Mouse (Mus musculus): ENCODE data around the gene Srsf7. TPM values are rescaled to one million over a fixed set of nuclear protein-coding genes. Genes with fewer than 3 reads are reported as not detected.

Gene Srsf7
- polyA plus RNA-seq, 1 experiment = 28.3 TPM

DNA sequence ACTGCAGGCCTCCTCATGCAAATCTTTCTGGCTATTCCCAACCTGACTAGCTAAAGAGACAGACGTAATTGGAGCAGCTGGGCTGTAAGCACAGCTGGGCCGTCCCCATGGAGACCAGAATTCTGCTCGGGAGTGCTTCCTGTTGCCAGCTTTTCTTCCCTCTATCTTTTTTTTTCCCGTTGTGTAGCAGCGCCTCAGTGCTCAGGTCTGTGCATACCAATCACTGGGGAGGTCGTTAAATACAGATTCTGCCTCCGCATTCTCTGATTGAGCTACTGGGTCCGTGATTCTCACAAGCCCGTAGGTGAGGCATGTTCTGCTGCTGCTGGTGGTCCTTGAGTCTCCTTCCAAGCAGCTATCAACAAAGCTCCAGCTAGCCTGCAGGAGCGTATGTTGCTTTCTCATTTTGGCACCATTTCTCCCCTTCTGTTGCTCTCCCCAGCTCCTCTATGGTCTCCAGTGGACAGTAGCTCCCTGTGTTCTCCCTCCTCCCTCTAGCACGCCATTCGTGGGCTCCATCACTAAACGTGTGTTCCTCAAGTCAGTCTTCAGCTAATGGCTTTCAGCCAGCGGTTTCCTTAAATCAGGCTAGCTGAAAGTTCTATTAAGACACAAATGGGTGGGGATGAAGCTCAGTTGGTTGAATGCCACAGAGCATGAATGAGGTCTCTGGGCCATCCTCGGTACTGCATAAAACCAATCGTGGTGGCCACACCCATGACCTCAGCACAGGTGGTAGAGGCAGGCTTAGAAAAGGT lies 38.5 kb downstream of the Srsf7 start:
- TF ChIP-seq GATA1 (IDR thresholded peaks at IDR 0.05; ENCODE audit: low read length) = no peak

DNA sequence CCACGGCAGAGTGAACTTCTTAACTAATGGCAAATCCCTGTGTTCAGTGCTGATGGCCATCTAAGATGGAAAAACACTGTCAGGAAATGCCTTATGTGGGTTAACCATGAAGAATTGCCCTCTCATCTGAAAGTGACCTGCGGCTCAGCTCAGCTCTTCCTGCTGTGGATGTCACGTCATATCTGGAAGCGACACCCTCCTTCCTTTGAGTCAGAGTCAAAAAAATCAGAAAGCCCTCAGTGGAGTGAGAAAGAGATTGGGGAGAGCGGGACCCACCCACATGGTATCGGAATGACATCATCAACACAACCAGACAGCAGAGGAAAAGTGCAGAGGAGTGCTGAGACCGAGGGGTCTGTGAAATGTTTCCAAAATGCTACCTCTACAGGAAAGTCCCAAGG lies 39.3 kb downstream of the Srsf7 start:
- TF ChIP-seq GATA1 (IDR thresholded peaks at IDR 0.05; ENCODE audit: low read length) = no peak

DNA sequence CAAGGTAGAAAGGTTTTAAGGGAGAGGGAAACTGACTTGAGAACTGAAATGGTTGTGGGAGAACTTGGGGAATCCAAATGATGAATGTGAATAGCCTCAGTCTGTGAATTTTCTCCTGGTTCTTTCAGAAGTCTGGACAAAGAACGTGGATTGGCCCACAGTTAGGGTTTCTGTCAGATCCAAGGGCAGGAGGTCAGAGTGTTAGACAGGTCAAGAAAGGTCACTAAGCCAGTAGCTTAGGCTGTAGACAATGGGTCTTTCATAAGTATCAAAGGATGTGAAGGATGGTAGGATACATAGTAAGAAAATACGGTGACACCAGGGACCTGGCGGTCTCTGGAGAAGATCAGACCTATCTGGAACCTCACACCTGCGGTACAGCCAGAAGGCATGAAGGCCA lies 39.7 kb downstream of the Srsf7 start:
- no peak for TF ChIP-seq GATA1 (IDR thresholded peaks at IDR 0.05; ENCODE audit: low read length)

DNA sequence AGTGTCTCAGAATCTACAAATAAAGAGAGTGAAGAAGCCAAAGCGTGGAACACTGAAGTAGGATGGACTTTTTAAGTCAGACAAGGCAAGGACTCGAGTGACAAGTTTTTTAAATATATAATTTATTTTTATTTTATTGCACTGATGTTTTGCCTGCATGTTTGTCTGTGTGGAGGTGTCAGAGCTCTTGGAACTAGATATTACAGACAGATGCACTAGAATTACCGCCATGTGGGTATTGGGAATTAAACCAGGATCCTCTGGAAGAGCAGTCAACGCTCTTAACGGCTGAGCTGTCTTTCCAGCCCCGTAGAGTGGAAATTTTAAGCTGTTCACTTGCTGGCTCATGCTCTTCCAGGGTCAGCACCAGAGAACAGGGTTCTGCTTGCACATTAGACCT lies 40.8 kb downstream of the Srsf7 start:
- no peak for TF ChIP-seq GATA1 (IDR thresholded peaks at IDR 0.05; ENCODE audit: low read length)

DNA sequence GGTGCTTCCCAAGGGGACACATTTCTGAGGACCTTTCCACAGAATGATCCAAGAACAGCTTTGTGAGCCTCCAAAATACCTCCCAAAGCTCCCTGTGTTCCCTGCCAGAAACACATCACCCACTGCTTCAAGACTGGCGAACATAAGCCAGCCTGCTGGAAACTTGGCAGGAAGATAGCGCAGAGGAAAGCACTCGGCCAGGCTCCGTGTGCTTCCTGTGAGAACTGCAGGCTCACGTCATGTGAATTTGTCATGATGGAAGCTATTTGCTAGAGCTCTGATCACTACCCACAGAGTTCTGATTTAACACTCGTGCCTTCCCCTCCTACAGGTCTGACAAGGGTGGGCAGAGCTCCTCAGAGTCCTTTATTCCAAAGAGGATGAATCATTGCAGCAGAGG lies 41.4 kb downstream of the Srsf7 start:
- no peak for TF ChIP-seq GATA1 (IDR thresholded peaks at IDR 0.05; ENCODE audit: low read length)

DNA sequence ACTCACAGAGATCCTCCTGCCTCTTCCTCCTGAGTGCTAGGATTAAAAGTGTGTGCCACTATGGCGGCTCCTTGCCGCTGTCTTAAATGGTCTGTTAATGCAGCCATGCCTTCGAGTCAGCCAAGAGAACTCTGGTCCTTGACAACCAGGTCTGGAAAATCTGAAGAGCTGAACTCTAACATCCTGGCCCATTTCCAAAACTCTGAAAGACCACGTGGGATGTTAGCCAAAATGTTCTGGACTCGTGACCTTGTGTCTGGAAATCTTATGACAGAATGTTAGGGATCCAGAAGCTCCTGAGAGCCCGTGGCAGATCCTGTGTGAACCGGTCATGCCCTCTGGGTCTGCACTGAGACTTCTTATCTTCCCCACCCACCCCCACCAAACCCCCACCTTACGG lies 43.1 kb downstream of the Srsf7 start:
- TF ChIP-seq GATA1 (IDR thresholded peaks at IDR 0.05; ENCODE audit: low read length) = no peak

DNA sequence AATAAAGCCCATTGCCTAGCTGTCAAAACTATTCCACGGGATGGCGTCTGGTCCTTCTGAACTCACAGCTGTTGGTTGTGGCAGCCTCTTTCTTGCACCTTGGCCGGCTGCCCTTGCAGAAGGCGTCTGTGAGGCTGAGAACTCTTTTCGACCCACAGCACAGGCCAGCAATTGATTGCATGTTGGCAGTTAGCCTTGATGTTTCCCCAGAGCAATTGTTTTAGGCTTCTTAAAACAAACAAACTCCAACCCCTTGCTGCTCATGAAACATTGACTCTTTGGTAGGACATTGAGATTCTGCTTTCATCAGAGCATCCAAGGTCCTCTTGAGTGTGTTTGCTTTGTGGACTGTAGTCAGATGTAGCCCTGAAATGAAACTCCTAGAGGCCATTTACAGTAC lies 46.7 kb downstream of the Srsf7 start:
- no peak for TF ChIP-seq GATA1 (IDR thresholded peaks at IDR 0.05; ENCODE audit: low read length)

DNA sequence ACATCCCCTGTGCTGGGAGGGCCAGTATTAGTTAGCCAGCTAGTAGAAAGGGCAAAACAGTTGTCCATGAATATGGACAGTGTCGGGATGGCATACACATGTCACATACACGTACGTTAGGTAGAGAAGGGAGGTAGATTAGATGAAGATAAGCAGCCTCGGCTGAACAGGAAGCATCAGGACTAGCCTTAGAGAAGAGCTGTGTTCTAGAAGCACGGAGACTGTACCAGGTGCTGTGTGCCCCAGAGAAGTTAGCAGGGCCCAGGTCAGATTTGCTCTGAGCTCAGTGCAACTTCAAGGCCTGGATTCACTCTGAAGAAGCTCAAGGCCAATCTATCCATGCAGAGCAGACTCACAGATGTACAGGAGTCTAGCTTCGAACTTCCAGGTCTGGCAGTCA lies 49.6 kb downstream of the Srsf7 start:
- TF ChIP-seq GATA1 (IDR thresholded peaks at IDR 0.05; ENCODE audit: low read length) = no peak

DNA sequence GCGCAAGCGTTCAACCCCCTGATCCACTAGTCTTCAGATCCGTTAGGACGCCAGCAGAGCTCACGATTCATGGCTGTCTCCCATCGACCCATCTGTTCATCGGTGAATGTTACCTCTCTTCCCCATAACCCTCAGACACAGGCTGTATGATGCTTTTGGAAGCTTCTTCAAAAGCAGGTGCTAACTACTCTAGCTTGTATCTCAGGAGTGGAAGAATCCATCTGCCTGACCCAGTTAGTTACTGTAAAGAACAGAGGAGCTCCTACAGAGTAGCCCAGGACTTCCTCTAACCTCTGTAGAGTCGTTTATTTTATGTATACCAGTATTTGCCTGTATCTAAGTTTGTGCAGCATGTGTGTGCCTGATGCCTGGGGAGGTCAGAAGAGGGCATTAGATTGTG lies 50.2 kb downstream of the Srsf7 start:
- TF ChIP-seq GATA1 (IDR thresholded peaks at IDR 0.05; ENCODE audit: low read length) = no peak

DNA sequence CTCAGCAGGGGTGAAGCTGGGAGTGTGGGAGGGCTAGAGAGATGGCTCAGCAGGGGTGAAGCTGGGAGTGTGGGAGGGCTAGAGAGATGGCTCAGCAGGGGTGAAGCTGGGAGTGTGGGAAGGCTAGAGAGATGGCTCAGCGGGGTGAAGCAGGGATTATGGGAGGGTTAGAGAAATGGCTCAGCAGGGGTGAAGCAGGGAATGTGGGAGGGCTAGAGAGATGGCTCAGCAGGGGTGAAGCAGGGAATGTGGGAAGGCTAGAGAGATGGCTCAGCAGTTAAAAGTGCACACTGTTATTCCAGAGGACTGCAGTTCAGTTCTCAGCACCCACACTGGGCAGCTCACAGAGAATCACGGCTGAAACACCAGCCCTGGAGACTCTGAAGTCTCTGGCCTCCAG lies 53.5 kb downstream of the Srsf7 start:
- TF ChIP-seq GATA1 (IDR thresholded peaks at IDR 0.05; ENCODE audit: low read length) = no peak

DNA sequence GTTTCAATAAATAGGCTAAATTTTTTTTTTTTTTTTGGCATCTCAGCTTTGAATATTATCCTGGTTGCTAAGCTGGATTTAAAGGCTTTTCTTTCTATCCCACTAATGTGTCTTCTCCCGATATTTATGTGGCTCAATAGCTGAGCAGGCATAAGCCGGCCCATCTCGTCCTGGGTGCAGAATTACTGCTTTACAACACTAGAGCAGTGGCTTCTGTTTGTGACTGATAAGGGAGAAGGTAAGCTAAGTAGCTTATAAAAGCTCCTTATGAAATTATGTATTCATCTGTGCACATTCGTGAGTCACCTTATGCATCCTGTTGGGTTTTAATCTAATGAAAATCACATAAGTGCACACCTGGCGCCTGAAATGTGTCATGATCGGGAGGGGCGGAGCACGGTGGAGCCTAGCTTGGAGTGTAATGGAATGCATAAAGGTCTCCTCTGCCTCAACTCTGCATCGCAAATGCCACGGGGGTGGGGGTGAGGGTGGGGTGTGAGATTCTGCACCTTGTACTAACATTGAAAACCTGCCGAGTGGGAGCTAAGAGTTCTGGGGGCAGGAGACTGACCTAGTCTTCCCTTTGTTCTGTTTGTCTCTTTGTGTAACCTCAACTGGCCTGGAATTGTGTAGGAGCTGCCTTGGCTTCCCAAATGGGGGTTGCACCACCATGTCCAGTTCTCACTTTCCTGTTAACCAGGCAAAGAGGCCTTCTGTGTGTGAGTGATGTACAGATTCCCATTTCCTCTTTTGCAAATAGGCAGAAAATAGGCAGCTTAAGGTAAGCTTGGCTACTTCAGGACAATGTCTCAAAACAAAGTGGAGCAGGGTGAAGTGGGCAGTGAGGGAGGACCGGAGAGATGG lies 54.1 kb downstream of the Srsf7 start:
- no peak for TF ChIP-seq GATA1 (IDR thresholded peaks at IDR 0.05; ENCODE audit: low read length)

DNA sequence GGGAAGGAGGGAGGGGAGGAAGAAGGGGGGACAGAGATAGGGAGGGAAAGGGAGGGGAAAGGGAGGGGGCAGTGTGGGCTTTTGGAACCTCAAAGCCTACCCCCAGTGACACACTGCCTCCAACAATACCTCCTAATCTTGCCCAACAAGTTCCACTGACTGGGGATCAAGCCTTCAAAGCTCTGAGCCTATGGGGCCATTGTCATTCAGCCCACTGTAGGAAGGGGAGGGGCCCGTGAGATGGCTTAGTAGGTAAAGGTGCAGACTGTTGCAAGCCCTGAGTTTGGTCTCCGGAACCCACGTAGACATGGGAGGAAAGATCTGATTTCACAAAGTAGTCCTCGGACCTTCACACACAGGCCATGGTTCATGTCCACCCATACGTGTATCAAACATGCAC lies 55.8 kb downstream of the Srsf7 start:
- no peak for TF ChIP-seq GATA1 (IDR thresholded peaks at IDR 0.05; ENCODE audit: low read length)

Other genes with a start within 250 kb of the Srsf7 start
- 64.9 and 90.9 TPM in 2 replicates for gene Hnrnpll, start 145.0 kb downstream of the Srsf7 start, polyA plus RNA-seq (2012)
- gene Galm, start 79.8 kb downstream of the Srsf7 start, polyA plus RNA-seq (2012) = not detected in 2 replicates
- gene Ttc39d, start 153 bp upstream of the Srsf7 start, polyA plus RNA-seq (2012) = not detected in 2 replicates
- 0.53 and 0.84 TPM in 2 replicates for gene Gemin6, start 17.1 kb upstream of the Srsf7 start, polyA plus RNA-seq (2012)
- gene Morn2, start 82.9 kb upstream of the Srsf7 start, polyA plus RNA-seq (2012) = 0.85 and 1.2 TPM in 2 replicates
- gene Dhx57, start 83.2 kb upstream of the Srsf7 start, polyA plus RNA-seq (2012) = 4.0 and 5.0 TPM in 2 replicates
- gene Arhgef33, start 100.1 kb upstream of the Srsf7 start, polyA plus RNA-seq (2012) = not detected in 2 replicates
- not detected in 2 replicates for gene Gm10190, start 166.2 kb upstream of the Srsf7 start, polyA plus RNA-seq (2012)

All from G1E-ER4 (cell line).